Mouse (Mus musculus) hindbrain, embryonic 12.5 days (tissue): Measurements from ENCODE around the gene Mlf2. TPM values are rescaled to one million over a fixed set of nuclear protein-coding genes. Genes with fewer than 3 reads are reported as not detected.
A peak's percentile ranks its signal among the peaks of the same experiment; 100 is the strongest.

Experiments used
- ATAC-seq: fragments of 200-750 bp; cut with Nextera tagmentation; 2 replicates; pipeline ENCODE4 v1.8.0; 2017; ENCODE audit warnings: moderate TSS enrichment; ENCODE audit not compliant: low FRiP score
- H3K27ac ChIP-seq: fragments of 300-500 bp; sonication (generic); 2 replicates; pipeline ENCODE4 v1.5.1; 2016; ENCODE audit warnings: mild to moderate bottlenecking
- H3K27me3 ChIP-seq: fragments of 300-500 bp; sonication (generic); 2 replicates; pipeline ENCODE4 v1.6.1; 2016; ENCODE audit warnings: mild to moderate bottlenecking
- H3K36me3 ChIP-seq: fragments of 300-500 bp; sonication (generic); 2 replicates; pipeline ENCODE4 v1.6.1; 2016; ENCODE audit warnings: mild to moderate bottlenecking
- H3K4me1 ChIP-seq: fragments of 300-500 bp; sonication (generic); 2 replicates; pipeline ENCODE4 v1.6.1; 2016
- H3K4me2 ChIP-seq: fragments of 300-500 bp; sonication (generic); replicated peaks from 2 replicates; pipeline ENCODE4 v1.6.1; 2016; ENCODE audit warnings: mild to moderate bottlenecking
- H3K4me3 ChIP-seq: fragments of 300-500 bp; sonication (generic); 2 replicates; pipeline ENCODE4 v1.5.1; 2016; ENCODE audit warnings: mild to moderate bottlenecking
- H3K9ac ChIP-seq: fragments of 300-500 bp; sonication (generic); 2 replicates; pipeline ENCODE4 v1.6.1; 2016; ENCODE audit warnings: mild to moderate bottlenecking, moderate library complexity
- H3K9me3 ChIP-seq: fragments of 300-500 bp; sonication (generic); replicated peaks from 2 replicates; pipeline ENCODE4 v1.6.1; 2016; ENCODE audit warnings: mild to moderate bottlenecking
- WGBS: fragments of 180-500 bp; shearing (Covaris S2); methylation state at CpG from one replicate; pipeline ENCODE4 v1.1.7; 2016; 5-methylcytosine and 5-hydroxymethylcytosine counted together
- polyA plus RNA-seq: library from polyadenylated mRNA; unstranded; fragments of >200 nt; fragmentation: Nextera tagmentation; extraction: Ambion mirVana; gene quantifications from 2 replicates; pipeline ENCODE4 v1.2.1, GENCODE M21; 2016

Mlf2 gene
- polyA plus RNA-seq, 1 experiment from 2014 or later, result 462 TPM

- 90% methylated on average over 2 of the region's 2 CpGs for WGBS
- Histone ChIP-seq H3K27me3 (no peaks in the 10 kb centered on the region), H3K9ac (no peak overlapping the region), H3K4me2 (no peak overlapping the region), H3K9me3 (0 out of 2 replicates have a peak, but pooled peaks cover 5% of the 10 kb centered on the region), H3K4me3 (no peak overlapping the region), H3K27ac (no peak overlapping the region), H3K36me3 (peaks cover 34% of the 10 kb centered on the region), H3K4me1 (no peaks in the 10 kb centered on the region)
- ATAC-seq, result no peak
These were observed 23.0 kb downstream of the Mlf2 start for GRCm38 (mm10) chr6:124953991-124954715.

GRCm38 (mm10) chr6:124955212-124955611, 24.0 kb downstream of the Mlf2 start:
- no peak for ATAC-seq
- Histone ChIP-seq H3K27ac (no peak overlapping the region), H3K4me1 (no peaks in the 10 kb centered on the region), H3K9me3 (0 out of 2 replicates have a peak, but pooled peaks cover 5% of the 10 kb centered on the region), H3K9ac (no peak overlapping the region), H3K36me3 (peaks cover 44% of the 10 kb centered on the region), H3K27me3 (no peaks in the 10 kb centered on the region), H3K4me3 (no peak overlapping the region), H3K4me2 (no peak overlapping the region)
- WGBS, result 96% methylated on average over 4 of the region's 4 CpGs

GRCm38 (mm10) chr6:124958127-124958526, 26.9 kb downstream of the Mlf2 start:
- Histone ChIP-seq H3K27ac (no peak overlapping the region), H3K4me1 (no peaks in the 10 kb centered on the region), H3K4me3 (no peak overlapping the region), H3K9ac (no peak overlapping the region), H3K27me3 (no peaks in the 10 kb centered on the region), H3K9me3 (no peaks in the 10 kb centered on the region), H3K36me3 (peaks cover 62% of the 10 kb centered on the region), H3K4me2 (no peak overlapping the region)
- 93% methylated on average over 3 of the region's 3 CpGs for WGBS
- no peak for ATAC-seq

- Histone ChIP-seq H3K27ac (no peak overlapping the region), H3K9me3 (no peaks in the 10 kb centered on the region), H3K4me1 (peaks cover 8% of the 10 kb centered on the region), H3K9ac (no peak overlapping the region), H3K36me3 (peaks cover 62% of the 10 kb centered on the region), H3K4me3 (no peak overlapping the region), H3K4me2 (no peak overlapping the region), H3K27me3 (no peaks in the 10 kb centered on the region)
- no peak for ATAC-seq
- WGBS, result 96% methylated on average over 13 of the region's 13 CpGs
These were observed 28.8 kb downstream of the Mlf2 start for GRCm38 (mm10) chr6:124959960-124960359.

- Histone ChIP-seq H3K4me2 (no peak overlapping the region), H3K27ac (no peak overlapping the region), H3K27me3 (no peaks in the 10 kb centered on the region), H3K9ac (no peak overlapping the region), H3K4me1 (peaks cover 13% of the 10 kb centered on the region), H3K36me3 (peaks cover 53% of the 10 kb centered on the region), H3K9me3 (no peaks in the 10 kb centered on the region), H3K4me3 (no peak overlapping the region)
- no peak for ATAC-seq
- 95% methylated on average over 12 of the region's 12 CpGs for WGBS
These were observed 29.8 kb downstream of the Mlf2 start for GRCm38 (mm10) chr6:124961021-124961420.

- Histone ChIP-seq H3K4me3 (peak overlapping the region; percentile 80), H3K27me3 (no peaks in the 10 kb centered on the region), H3K9ac (peak overlapping the region; percentile 84), H3K27ac (peak overlapping the region; percentile 91; the same call in 1 of the 2 replicates), H3K4me2 (peak overlapping the region; percentile 94), H3K36me3 (peaks cover 27% of the 10 kb centered on the region), H3K4me1 (peaks cover 16% of the 10 kb centered on the region), H3K9me3 (no peaks in the 10 kb centered on the region; the same call in 1 of the 2 replicates)
- peak; percentile 14 for ATAC-seq
- WGBS, result 40% methylated on average over 16 of the region's 16 CpGs
These were observed 33.5 kb downstream of the Mlf2 start for GRCm38 (mm10) chr6:124964638-124965037.

GRCm38 (mm10) chr6:124965088-124965719, 34.0 kb downstream of the Mlf2 start, which contains the start of gene Cops7a:
Cops7a (minus strand) TSS chr6:124965538.
- Histone ChIP-seq H3K4me1 (peaks cover 16% of the 10 kb centered on the region), H3K4me3 (peak within 1 kb of the TSS; percentile 80), H3K4me2 (peak within 1 kb of the TSS; percentile 94), H3K36me3 (peaks cover 21% of the 10 kb centered on the region), H3K27ac (peak within 1 kb of the TSS; percentile 91), H3K9me3 (no peaks in the 10 kb centered on the region; the same call in 1 of the 2 replicates), H3K9ac (peak within 1 kb of the TSS; percentile 84), H3K27me3 (no peaks in the 10 kb centered on the region)
- under 1% methylated on average over 68 of the region's 68 CpGs for WGBS
- peak; percentile 96 for ATAC-seq

- Histone ChIP-seq H3K27me3 (no peaks in the 10 kb centered on the region), H3K9me3 (no peaks in the 10 kb centered on the region; the same call in 1 of the 2 replicates), H3K27ac (peak overlapping the region; percentile 91), H3K4me2 (peak overlapping the region; percentile 94), H3K4me3 (peak overlapping the region; percentile 80), H3K9ac (peak overlapping the region; percentile 84), H3K4me1 (peaks cover 16% of the 10 kb centered on the region), H3K36me3 (peaks cover 16% of the 10 kb centered on the region)
- ATAC-seq, result peak; percentile 20; the same call in 1 of the 2 replicates
- 15% methylated on average over 15 of the region's 15 CpGs for WGBS
These were observed 34.6 kb downstream of the Mlf2 start for GRCm38 (mm10) chr6:124965747-124966146.

GRCm38 (mm10) chr6:124966466-124967118, 35.4 kb downstream of the Mlf2 start:
- H3K4me3 ChIP-seq, result peak overlapping the region; percentile 80; the same call in 1 of the 2 replicates
- no peak overlapping the region for H3K9ac ChIP-seq
- peaks cover 12% of the 10 kb centered on the region for H3K36me3 ChIP-seq
- H3K27ac ChIP-seq, result no peak overlapping the region
- 95% methylated on average over 7 of the region's 7 CpGs for WGBS
- peaks cover 16% of the 10 kb centered on the region for H3K4me1 ChIP-seq
- no peaks in the 10 kb centered on the region; the same call in 1 of the 2 replicates for H3K9me3 ChIP-seq
- H3K4me2 ChIP-seq, result peak overlapping the region; percentile 94; the same call in 1 of the 2 replicates
- H3K27me3 ChIP-seq, result no peaks in the 10 kb centered on the region
- no peak for ATAC-seq

GRCm38 (mm10) chr6:124967766-124968165, 36.6 kb downstream of the Mlf2 start:
- Histone ChIP-seq H3K4me2 (no peak overlapping the region), H3K36me3 (peaks cover 3% of the 10 kb centered on the region; the same call in 1 of the 2 replicates), H3K9me3 (no peaks in the 10 kb centered on the region; the same call in 1 of the 2 replicates), H3K4me3 (no peak overlapping the region), H3K27ac (no peak overlapping the region), H3K4me1 (peaks cover 16% of the 10 kb centered on the region), H3K27me3 (no peaks in the 10 kb centered on the region), H3K9ac (no peak overlapping the region)
- WGBS, result 63% methylated on average over 4 of the region's 4 CpGs
- ATAC-seq, result no peak
